ENCODE assay signal across 14 mouse cellular contexts in genomic region chr15:79517710-79518109, GRCm38 (mm10). TPM values are rescaled to one million over a fixed set of nuclear protein-coding genes. Genes with fewer than 3 reads are reported as not detected.
DNase-seq lines count a peak whose midpoint lies in the region; ATAC-seq and TF ChIP-seq lines count a peak whose summit lies in the region.
"Had no signal": no experiment of that assay in that cellular context is flagged by ENCODE, and none has a peak within 500 bp of the region (broad histone marks: within the 10 kb centered on the region; RNA-seq: fewer than 3 reads in every experiment).

No protein-coding gene starts in this region.

- no peak overlapping the region for H3K27ac ChIP-seq in kidney, embryonic 14.5 days (ENCODE audit: low read depth, low read length)
- H3K27ac ChIP-seq in ES-Bruce4 (ENCODE audit: insufficient read depth, low read length), result peak overlapping the region; percentile 82
- no peak overlapping the region for H3K27ac ChIP-seq in limb, embryonic 14.5 days (replicated peaks; ENCODE audit: low read depth, low read length)
- H3K27ac ChIP-seq in forebrain, embryonic 11.5 days (ENCODE audit: low read depth, low read length), result no peak overlapping the region
- H3K27ac ChIP-seq: liver, embryonic 15.5 days; midbrain, embryonic 10.5 days; neural tube, embryonic 12.5 days had no signal

- H3K27me3 ChIP-seq in kidney, embryonic 14.5 days (ENCODE audit: control insufficient read depth, insufficient read depth, low read length), result peaks cover 12% of the 10 kb centered on the region; the same call in 1 of the 2 replicates
- no peaks in the 10 kb centered on the region for H3K27me3 ChIP-seq in ES-Bruce4 (ENCODE audit: control insufficient read depth, insufficient read depth, low read length, poor library complexity, severe bottlenecking)
- peaks cover 9% of the 10 kb centered on the region; the same call in 1 of the 2 replicates for H3K27me3 ChIP-seq in limb, embryonic 14.5 days (ENCODE audit: control insufficient read depth, insufficient read depth, low read length)
- peaks cover 50% of the 10 kb centered on the region for H3K27me3 ChIP-seq in forebrain, embryonic 11.5 days (ENCODE audit: control insufficient read depth, insufficient read depth, low read length)

- ATAC-seq in kidney, embryonic 14.5 days (ENCODE audit: low FRiP score, low TSS enrichment), result no peak
- ATAC-seq in limb, embryonic 14.5 days (ENCODE audit: low FRiP score, low read depth), result no peak
- no peak for ATAC-seq in forebrain, embryonic 11.5 days (replicated peaks; ENCODE audit: low FRiP score)
- ATAC-seq: inflammation-experienced regulatory T-cells, adult 6 months had no signal

- 84% methylated on average over 4 of the region's 4 CpGs for WGBS in kidney, embryonic 14.5 days
- 72% methylated on average over 4 of the region's 4 CpGs for WGBS in limb, embryonic 14.5 days
- 82% methylated on average over 4 of the region's 4 CpGs for WGBS in forebrain, embryonic 11.5 days

- no peaks in the 10 kb centered on the region for H3K9me3 ChIP-seq in kidney, embryonic 14.5 days (ENCODE audit: control insufficient read depth, low read length)
- H3K9me3 ChIP-seq in ES-Bruce4 (replicated peaks; ENCODE audit: control insufficient read depth, insufficient read depth, low read length, poor library complexity, severe bottlenecking), result no peaks in the 10 kb centered on the region
- no peaks in the 10 kb centered on the region for H3K9me3 ChIP-seq in limb, embryonic 14.5 days (ENCODE audit: control insufficient read depth, low read length)
- H3K9me3 ChIP-seq in forebrain, embryonic 11.5 days (ENCODE audit: control insufficient read depth, low read length), result no peaks in the 10 kb centered on the region
- H3K9me3 ChIP-seq: liver, embryonic 15.5 days; midbrain, embryonic 10.5 days; neural tube, embryonic 12.5 days had no signal

- H3K4me2 ChIP-seq in kidney, embryonic 14.5 days (replicated peaks; ENCODE audit: low read depth, low read length), result peak overlapping the region; percentile 25
- H3K4me2 ChIP-seq in limb, embryonic 14.5 days (replicated peaks; ENCODE audit: low read depth, low read length, severe bottlenecking), result peak overlapping the region; percentile 67
- no peak overlapping the region for H3K4me2 ChIP-seq in forebrain, embryonic 11.5 days (ENCODE audit: low read depth, low read length, severe bottlenecking)

- peak overlapping the region; percentile 6; the same call in 1 of the 2 replicates for H3K4me3 ChIP-seq in kidney, embryonic 14.5 days (ENCODE audit: low read length)
- peak overlapping the region; percentile 3; the same call in 1 of the 2 replicates for H3K4me3 ChIP-seq in ES-Bruce4 (ENCODE audit: low read depth, low read length)
- H3K4me3 ChIP-seq in limb, embryonic 14.5 days (replicated peaks; ENCODE audit: low read length), result peak overlapping the region; percentile 59
- H3K4me3 ChIP-seq in forebrain, embryonic 11.5 days (ENCODE audit: low read depth, low read length), result no peak overlapping the region

- H3K9ac ChIP-seq in kidney, embryonic 14.5 days (ENCODE audit: low read depth, low read length), result no peak overlapping the region
- H3K9ac ChIP-seq in ES-Bruce4 (ENCODE audit: low read depth, poor library complexity, severe bottlenecking), result peak overlapping the region; percentile 58; the same call in 1 of the 2 replicates
- no peak overlapping the region; the same call in 1 of the 2 replicates for H3K9ac ChIP-seq in limb, embryonic 14.5 days (ENCODE audit: low read depth, low read length, severe bottlenecking)
- no peak overlapping the region for H3K9ac ChIP-seq in forebrain, embryonic 11.5 days (ENCODE audit: low read length)
- H3K9ac ChIP-seq: liver, embryonic 15.5 days had no signal

- no peak for TF ChIP-seq EP300 in ES-Bruce4 (IDR thresholded peaks at IDR 0.05; ENCODE audit: insufficient read depth, low read depth, low read length)

- peaks cover 14% of the 10 kb centered on the region for H3K4me1 ChIP-seq in kidney, embryonic 14.5 days (ENCODE audit: control insufficient read depth, insufficient read depth, low read length)
- peaks cover 2% of the 10 kb centered on the region for H3K4me1 ChIP-seq in ES-Bruce4 (ENCODE audit: control insufficient read depth, insufficient read depth, low read length)
- H3K4me1 ChIP-seq in limb, embryonic 14.5 days (ENCODE audit: control insufficient read depth, insufficient read depth, low read length), result peaks cover 27% of the 10 kb centered on the region
- H3K4me1 ChIP-seq in forebrain, embryonic 11.5 days (replicated peaks; ENCODE audit: control insufficient read depth, insufficient read depth, low read length), result peaks cover 7% of the 10 kb centered on the region; the same call in 1 of the 2 replicates

- TF ChIP-seq CTCF in ES-Bruce4 (IDR thresholded peaks at IDR 0.05; ENCODE audit: low read depth, low read length), result no peak

- DNase-seq in cerebellum, postnatal 14 days, result peak; percentile 56 to 65
- DNase-seq in cerebellum, adult 9-10 months, result no peak
- no peak for DNase-seq in kidney, adult 11 months
- no peak for DNase-seq in limb, embryonic 14.5 days (ENCODE audit: low spot score)
- no peak for DNase-seq in c-Kit-positive CD71-positive TER-119-positive erythroid progenitor cells, embryonic 14.5 days (ENCODE audit: low spot score)
- DNase-seq in forebrain, embryonic 11.5 days (ENCODE audit: low spot score), result no peak
- DNase-seq: adrenal gland, postnatal 25 days; thymus, postnatal 14 days had no signal

- no peaks in the 10 kb centered on the region for H3K36me3 ChIP-seq in kidney, embryonic 14.5 days (ENCODE audit: control insufficient read depth, insufficient read depth, low read length)
- H3K36me3 ChIP-seq in ES-Bruce4 (ENCODE audit: control insufficient read depth, insufficient read depth, low read length, poor library complexity, severe bottlenecking), result no peaks in the 10 kb centered on the region
- H3K36me3 ChIP-seq in limb, embryonic 14.5 days (ENCODE audit: control insufficient read depth, insufficient read depth, low read length), result peaks cover 7% of the 10 kb centered on the region
- no peaks in the 10 kb centered on the region for H3K36me3 ChIP-seq in forebrain, embryonic 11.5 days (ENCODE audit: control insufficient read depth, insufficient read depth, low read length)
- H3K36me3 ChIP-seq: liver, embryonic 15.5 days; midbrain, embryonic 10.5 days; neural tube, embryonic 12.5 days had no signal

- TF ChIP-seq POLR2A in ES-Bruce4 (IDR thresholded peaks at IDR 0.05; ENCODE audit: insufficient read depth, low read length), result no peak
- TF ChIP-seq POLR2A in limb, embryonic 14.5 days (IDR thresholded peaks at IDR 0.05; ENCODE audit: borderline replicate concordance, extremely low read depth, insufficient read depth, insufficient read length), result no peak

RNA-seq across cellular contexts. Expression of gene Kdelr3, which starts 1.5 kb away (rescaled TPM):
- polyA plus RNA-seq in kidney, embryonic 14.5 days (2014; fragmentation: Nextera tagmentation; extraction: Ambion mirVana), result 38.2 and 40.1 TPM in 2 replicates
- 41.4 and 43.9 TPM in 2 replicates for polyA plus RNA-seq in ES-Bruce4 (2011; ENCODE audit: insufficient read depth, insufficient read length, low read depth, missing spikeins)
- 143 and 171 TPM in 2 replicates for polyA plus RNA-seq in limb, embryonic 14.5 days (2012; rRNA removed)
- 137 and 158 TPM in 2 replicates for polyA plus RNA-seq in limb, embryonic 14.5 days (2014; fragmentation: Nextera tagmentation; extraction: Ambion mirVana)
- 9.7 and 10.3 TPM in 2 replicates for polyA plus RNA-seq in forebrain, embryonic 11.5 days (2014; fragmentation: Nextera tagmentation; extraction: Ambion mirVana)

RNA-seq across cellular contexts. Expression of gene Kcnj4, which starts 12.7 kb away (rescaled TPM):
- polyA plus RNA-seq in kidney, embryonic 14.5 days (2014; fragmentation: Nextera tagmentation; extraction: Ambion mirVana), result 0.23 TPM in 1 of 2 replicates, not detected in the other
- 4.5 TPM in 2 replicates for polyA plus RNA-seq in ES-Bruce4 (2011; ENCODE audit: insufficient read depth, insufficient read length, low read depth, missing spikeins)
- polyA plus RNA-seq in limb, embryonic 14.5 days (2012; rRNA removed), result 0.36 and 0.43 TPM in 2 replicates
- 0.08 TPM in 1 of 2 replicates, not detected in the other for polyA plus RNA-seq in limb, embryonic 14.5 days (2014; fragmentation: Nextera tagmentation; extraction: Ambion mirVana)
- not detected in 2 replicates for polyA plus RNA-seq in forebrain, embryonic 11.5 days (2014; fragmentation: Nextera tagmentation; extraction: Ambion mirVana)
- polyA plus RNA-seq: inflammation-experienced regulatory T-cells, adult 6 months; liver, embryonic 15.5 days; neural tube, embryonic 12.5 days had no signal

RNA-seq across cellular contexts. Expression of gene Ddx17, which starts 28.8 kb away (rescaled TPM):
- polyA plus RNA-seq in kidney, embryonic 14.5 days (2014; fragmentation: Nextera tagmentation; extraction: Ambion mirVana), result 84.7 and 93.8 TPM in 2 replicates
- 375 and 392 TPM in 2 replicates for polyA plus RNA-seq in ES-Bruce4 (2011; ENCODE audit: insufficient read depth, insufficient read length, low read depth, missing spikeins)
- polyA plus RNA-seq in limb, embryonic 14.5 days (2012; rRNA removed), result 724 and 821 TPM in 2 replicates
- 92.6 and 98.0 TPM in 2 replicates for polyA plus RNA-seq in limb, embryonic 14.5 days (2014; fragmentation: Nextera tagmentation; extraction: Ambion mirVana)
- polyA plus RNA-seq in forebrain, embryonic 11.5 days (2014; fragmentation: Nextera tagmentation; extraction: Ambion mirVana), result 109 TPM in 2 replicates

Comparison
In these comparisons a context has a peak if more than half of its experiments do, and no peak if none do; other contexts are left out.
1. DNase-seq: peak in cerebellum, postnatal 14 days (2 of 2); none in cerebellum, adult 9-10 months (single experiment), kidney, adult 11 months (single experiment), limb, embryonic 14.5 days (single experiment), c-Kit-positive CD71-positive TER-119-positive erythroid progenitor cells, embryonic 14.5 days (single experiment) and forebrain, embryonic 11.5 days (single experiment).